Mouse (Mus musculus): ENCODE measurements around the gene Dlat.

Gene Dlat

GRCm38 (mm10) chr9:50659392-50660217 is at the start of gene Dlat:
Dlat (minus strand) TSS chr9:50659780.
- peak; percentile 85 to 88 for DNase-seq

DNA sequence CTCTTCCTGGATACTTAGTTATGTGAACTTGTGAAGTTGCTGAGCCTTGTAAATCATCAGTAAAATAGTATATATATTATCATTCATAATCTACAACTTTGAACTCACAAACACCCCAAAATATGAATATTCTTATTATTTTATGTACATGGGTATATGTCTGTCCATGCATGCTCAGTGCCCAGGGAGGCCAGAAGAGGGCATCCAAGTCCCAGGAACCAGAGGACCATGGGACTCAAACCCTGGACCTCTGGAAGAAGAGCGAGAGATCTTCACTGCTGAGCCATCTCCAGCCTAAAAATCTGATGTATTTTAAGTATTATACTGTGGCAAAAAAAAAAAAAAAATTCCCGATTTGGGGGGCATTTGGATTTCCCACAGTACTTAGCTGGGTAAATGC is 49.5 kb upstream of the Dlat start:
- peak; percentile 27 to 41 for DNase-seq

GRCm38 (mm10) chr9:50704907-50705306 is 45.3 kb upstream of the Dlat start:
- no peak for DNase-seq

DNA sequence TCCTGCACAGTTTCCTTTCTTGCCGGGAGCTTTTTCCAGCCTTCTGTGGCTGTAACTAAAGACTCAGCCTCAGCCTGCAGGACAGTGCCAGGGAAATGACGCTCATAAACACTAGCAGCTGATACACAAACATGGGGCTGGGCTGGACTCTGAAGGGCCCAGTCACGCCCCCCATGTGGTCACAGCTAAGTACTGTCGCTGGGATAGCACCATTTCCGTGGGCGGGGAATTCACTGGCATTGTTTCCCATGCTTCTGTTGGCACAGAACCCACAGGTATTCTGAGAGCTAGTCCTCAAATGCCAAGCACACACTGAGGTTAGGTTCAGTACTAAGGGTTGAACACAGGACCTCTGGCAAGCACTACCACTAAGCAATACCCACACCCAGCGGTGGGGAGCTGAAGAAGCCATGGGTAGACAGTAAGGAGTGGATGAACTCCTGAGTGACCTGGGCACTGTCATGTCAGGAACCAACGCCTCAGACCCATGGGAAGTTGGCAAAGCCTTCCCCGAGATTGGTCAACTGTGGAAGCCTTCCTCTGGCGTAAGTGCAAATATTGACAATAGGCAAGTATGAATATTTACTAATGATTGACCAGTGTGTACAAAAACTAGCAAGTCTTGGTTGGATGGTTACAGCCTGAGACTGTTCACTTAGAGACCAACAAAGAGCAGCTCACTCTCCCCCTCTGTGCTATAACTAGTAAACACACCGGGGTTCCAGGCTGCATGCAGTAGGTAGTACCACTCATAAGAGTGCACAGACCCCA is 41.5 kb upstream of the Dlat start:
- DNase-seq = peak; percentile 91 to 95

DNA sequence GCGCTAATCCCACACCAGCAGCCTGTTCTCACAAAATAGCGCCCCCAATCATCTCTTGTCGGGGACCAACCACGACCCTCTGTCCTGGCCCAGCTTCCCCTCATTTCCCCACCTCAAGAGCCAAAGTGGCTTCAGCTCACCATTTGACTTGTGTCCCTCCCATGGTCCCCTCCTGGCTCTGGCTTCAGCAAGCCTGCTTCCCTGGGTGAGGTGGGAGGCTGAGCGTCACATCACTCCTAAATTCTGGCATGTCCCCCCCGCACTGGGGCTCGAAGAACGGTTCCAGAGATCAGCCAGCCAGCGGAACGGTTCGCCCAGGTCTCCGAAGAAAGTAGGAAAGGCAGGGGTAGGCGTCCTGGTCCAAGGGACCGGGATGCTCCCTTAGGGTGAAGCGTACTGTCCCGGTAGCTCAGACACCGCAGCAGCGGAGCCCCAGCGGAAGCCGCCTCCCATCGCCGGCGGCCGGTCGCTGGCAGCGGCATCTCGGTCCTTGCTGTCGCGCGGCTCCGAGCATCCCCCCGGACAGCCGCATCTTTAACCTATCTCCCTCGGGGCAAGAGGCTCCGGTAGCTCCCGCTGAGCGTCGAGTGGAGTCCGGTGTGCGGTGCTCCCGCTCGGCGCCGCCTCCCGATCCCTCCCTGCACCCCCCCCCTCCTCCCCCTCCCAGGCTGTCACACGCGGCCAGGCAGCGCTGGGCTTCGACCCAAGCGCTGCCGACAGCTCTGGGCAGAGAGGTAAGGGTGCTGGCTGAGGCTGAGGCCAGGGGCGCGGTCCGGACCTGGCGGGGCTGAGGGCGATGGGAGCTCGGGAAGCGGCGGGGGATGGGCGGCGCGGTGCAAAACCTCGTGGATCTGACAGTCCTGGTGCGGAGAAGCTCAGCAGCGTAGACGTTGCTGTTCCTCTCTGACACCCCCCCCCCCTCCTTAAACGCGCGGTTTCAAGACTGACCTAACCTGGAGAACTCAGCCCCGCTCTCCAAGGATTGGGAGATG is 39.1 kb upstream of the Dlat start:
- DNase-seq = peak; percentile 57 to 63

DNA sequence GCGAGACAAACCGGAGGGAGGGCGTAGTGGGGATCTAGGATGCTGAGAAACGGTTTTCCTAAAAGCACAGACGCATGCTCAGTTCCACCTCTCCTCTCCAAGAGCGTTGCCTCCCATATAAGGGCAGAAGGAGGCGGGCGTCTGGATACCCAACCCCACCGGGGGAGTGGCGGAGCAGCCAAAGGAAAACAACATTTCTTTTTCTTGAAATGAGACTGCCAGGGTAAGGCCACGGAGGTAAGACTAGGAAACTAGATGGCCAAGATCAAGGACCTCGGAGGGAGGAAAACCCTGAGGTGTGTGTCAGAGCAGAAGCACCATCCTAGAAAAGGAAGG is 38.1 kb upstream of the Dlat start:
- DNase-seq = peak; percentile 87 to 89

DNA sequence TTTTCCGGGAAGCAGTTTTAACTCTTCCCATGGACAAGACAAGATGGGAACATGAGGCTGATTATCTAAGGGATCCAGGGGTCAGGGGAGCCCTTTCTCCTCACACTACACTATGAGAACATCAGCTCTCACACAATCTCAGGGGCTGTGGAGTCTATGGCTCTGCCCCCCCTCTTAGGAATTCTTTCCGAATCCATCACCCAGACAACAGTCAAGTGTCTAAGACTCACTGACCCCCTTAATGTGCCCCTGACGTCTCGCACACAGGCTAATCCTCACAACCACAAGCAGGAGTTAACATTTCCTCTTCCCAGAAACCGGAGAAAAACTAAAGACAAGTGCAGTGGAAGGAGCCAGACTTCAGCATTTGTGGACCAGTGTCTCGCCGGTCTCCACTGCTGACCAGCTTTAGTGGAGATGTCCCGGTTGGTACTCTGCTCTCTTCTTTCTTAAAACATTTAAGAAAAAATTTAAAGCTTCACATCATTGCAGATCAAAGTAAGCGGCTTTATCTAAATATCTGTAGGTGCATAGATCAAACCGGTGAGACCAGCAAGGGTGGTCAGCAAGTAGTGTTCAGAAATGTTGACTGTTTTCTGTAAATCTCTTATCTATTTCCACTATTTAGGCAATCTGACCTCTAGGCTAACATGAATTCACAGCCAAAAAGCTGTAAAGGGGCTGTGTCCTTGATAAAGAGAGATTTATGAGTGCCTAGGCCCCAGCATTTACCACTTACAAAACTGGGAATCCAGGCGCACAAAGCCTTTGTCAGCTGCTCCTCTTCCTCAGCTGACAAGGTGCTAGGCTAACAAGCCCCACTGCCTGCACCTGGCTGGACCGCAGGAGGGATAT is 37.5 kb upstream of the Dlat start:
- DNase-seq = no peak

- DNase-seq = no peak
Observed at GRCm38 (mm10) chr9:50695153-50695552, 35.6 kb upstream of the Dlat start.

DNA sequence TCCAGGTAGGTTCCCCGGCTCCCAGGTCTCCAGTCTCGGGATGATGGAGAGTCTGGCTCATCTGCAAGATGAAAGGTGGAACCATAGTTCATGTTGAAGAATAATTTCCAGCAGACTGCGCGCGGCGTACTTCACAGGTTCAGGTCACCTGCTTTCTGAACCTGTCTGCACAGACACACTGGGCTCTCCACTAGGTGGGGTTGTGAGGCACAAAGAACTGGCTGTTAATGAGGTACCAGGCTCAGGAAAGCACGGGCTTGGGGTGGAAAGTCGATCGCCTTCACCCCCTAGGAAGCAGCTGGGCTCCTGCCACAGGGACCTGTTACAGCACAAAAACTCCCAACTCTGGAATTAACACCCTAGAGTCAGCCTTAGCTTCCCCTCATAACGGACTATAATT is 34.1 kb upstream of the Dlat start:
- DNase-seq = peak; percentile 67 to 76

- no peak for DNase-seq
Observed at GRCm38 (mm10) chr9:50692626-50693580, 33.3 kb upstream of the Dlat start.

GRCm38 (mm10) chr9:50686866-50687652 is 27.5 kb upstream of the Dlat start:
- no peak for DNase-seq

GRCm38 (mm10) chr9:50681727-50682126 is 22.1 kb upstream of the Dlat start:
- no peak for DNase-seq

- DNase-seq = no peak
Observed at GRCm38 (mm10) chr9:50679406-50679805, 19.8 kb upstream of the Dlat start.

GRCm38 (mm10) chr9:50674771-50675170 is 15.2 kb upstream of the Dlat start:
- DNase-seq = no peak

DNA sequence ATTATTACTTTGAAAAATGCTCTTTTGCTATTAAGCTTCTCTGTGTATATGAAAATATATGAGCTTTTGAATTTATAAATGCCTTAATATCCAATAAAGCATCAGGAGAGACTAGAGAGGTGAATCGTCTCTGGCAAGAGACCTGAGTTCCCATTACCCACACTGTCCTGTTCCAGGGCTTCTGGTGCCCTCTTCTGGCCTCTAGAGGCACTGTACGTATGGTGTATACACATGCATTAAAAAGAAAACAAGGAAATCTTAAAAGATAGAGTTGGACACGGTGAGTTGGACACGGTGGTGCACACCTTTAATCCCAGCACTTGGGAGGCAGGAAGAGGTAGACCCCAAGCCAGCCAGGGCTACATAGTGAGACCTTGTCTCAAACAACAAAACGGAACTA is 11.1 kb upstream of the Dlat start:
- DNase-seq = peak; percentile 59 to 64

DNA sequence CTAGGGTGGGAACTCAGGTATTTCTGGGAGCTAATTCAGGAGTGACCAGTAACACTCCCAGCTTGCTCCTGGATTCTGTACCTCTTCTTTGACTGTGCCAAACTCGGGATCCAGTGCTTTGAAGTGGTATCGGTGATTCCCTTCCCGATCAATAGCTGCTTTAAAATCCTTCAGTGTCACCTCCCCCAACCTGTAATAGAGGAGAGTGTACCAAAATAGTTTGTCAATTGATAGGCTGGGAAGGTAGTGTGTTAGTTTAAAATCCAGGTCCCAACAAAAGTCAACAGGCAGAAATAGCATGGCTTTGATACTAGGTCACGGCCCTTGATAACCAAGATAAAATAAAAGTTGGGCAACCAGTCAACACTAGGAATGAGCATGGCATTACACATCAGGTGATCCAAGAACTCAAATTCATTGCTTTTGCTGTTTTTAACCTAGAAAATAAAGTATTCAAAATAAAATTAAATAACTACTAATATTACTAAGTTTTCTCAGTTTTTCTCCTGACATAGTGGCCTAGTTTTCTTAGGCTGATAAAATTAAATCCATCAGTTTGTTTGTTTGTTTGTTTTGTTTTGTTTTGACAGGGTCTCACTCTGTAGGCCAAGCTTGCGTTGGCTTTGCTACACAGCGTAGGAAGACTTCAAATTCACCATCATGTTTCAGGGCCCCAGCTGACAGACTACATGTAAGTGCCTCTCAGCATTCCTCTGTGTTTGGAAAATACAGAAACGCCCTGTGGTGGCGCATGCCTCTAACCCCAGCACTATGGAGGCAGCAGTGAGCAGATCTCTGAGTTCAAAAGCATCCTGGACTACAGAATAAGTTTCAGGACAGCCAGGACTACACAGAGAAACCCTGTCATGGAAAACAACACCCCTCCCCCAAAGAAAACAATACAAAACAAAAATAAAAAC is 8.3 kb upstream of the Dlat start:
- no peak for DNase-seq

GRCm38 (mm10) chr9:50666442-50666841 is 6.9 kb upstream of the Dlat start:
- no peak for DNase-seq

DNA sequence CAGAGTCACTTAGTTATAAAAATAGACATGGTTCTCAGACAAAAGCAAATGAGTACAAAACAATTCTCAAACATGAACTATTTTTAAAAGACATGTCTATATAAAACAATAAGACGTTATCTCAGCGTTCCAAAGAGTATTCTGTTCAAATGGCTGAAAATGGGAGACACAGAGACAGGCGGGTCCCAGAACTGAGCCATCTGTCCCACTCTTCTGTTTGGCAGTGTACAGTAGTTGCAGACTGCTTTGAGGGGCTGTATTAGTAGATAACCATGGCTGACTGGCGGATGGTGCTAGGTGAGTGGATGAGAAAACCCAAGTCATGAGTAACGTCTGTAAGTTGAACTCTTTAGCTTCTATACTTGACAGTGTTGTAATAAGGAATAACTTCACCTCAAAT is 5.2 kb upstream of the Dlat start:
- no peak for DNase-seq

- peak; percentile 16 to 26 for DNase-seq
Observed at GRCm38 (mm10) chr9:50660431-50660830, 851 bp upstream of the Dlat start.

All from lung, adult 18-20 months (tissue).